Mouse (Mus musculus) activated CD4-positive, CD25-positive, alpha-beta regulatory T cell, adult 4 months (primary cell): ENCODE data around the gene Eln. TPM values are rescaled to one million over a fixed set of nuclear protein-coding genes. Genes with fewer than 3 reads are reported as not detected.
A peak's percentile ranks its signal among the peaks of the same experiment; 100 is the strongest.

Experiments
- ATAC-seq: one replicate; pipeline ENCODE4 v1.8.0; 2017
- polyA plus RNA-seq, 2 experiments: library from polyadenylated mRNA; unstranded; fragments of 100-300 nt; shearing (Covaris generic); gene quantifications; one replicate each; pipeline ENCODE4 v1.2.1; 2017

Eln gene
- polyA plus RNA-seq, 2 experiments from 2014 or later = 0.15 TPM; not detected in 1

- ATAC-seq = no peak
Measured at GRCm38 (mm10) chr5:134683813-134684212, 63.3 kb downstream of the Eln start.

GRCm38 (mm10) chr5:134680238-134680637 is 66.9 kb downstream of the Eln start:
- ATAC-seq = no peak

GRCm38 (mm10) chr5:134678827-134679546 is 68.1 kb downstream of the Eln start:
- no peak for ATAC-seq

DNA sequence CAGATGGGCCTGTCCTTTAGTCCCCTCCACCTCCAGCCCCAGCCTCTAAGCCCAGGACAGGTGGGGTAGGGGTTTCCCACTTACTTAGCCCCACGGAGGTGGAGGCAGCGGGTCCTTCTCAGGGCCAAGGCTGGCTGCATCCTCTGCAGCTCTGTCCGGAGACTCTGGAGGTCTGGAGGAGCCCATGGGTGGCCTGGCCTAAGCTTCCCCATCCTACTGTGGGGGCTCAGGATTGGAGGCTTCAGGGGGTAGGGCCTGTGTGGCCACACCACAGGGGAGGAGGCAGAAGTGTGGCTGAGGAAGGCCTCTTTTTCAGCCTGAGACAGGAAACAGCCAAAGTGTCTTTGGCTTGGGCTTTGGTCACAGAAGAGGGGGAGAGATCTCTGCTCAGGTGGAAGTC is 69.1 kb downstream of the Eln start:
- ATAC-seq = peak; percentile 13

GRCm38 (mm10) chr5:134677491-134677890 is 69.6 kb downstream of the Eln start:
- ATAC-seq = no peak

GRCm38 (mm10) chr5:134675956-134676759 is 71.0 kb downstream of the Eln start:
- peak; percentile 84 for ATAC-seq

GRCm38 (mm10) chr5:134674977-134675376 is 72.1 kb downstream of the Eln start:
- ATAC-seq = no peak

- no peak for ATAC-seq
Measured at GRCm38 (mm10) chr5:134672611-134673010, 74.5 kb downstream of the Eln start.

GRCm38 (mm10) chr5:134672198-134672516 is 75.0 kb downstream of the Eln start:
- no peak for ATAC-seq

- no peak for ATAC-seq
Measured at GRCm38 (mm10) chr5:134671335-134672197, 75.6 kb downstream of the Eln start.

DNA sequence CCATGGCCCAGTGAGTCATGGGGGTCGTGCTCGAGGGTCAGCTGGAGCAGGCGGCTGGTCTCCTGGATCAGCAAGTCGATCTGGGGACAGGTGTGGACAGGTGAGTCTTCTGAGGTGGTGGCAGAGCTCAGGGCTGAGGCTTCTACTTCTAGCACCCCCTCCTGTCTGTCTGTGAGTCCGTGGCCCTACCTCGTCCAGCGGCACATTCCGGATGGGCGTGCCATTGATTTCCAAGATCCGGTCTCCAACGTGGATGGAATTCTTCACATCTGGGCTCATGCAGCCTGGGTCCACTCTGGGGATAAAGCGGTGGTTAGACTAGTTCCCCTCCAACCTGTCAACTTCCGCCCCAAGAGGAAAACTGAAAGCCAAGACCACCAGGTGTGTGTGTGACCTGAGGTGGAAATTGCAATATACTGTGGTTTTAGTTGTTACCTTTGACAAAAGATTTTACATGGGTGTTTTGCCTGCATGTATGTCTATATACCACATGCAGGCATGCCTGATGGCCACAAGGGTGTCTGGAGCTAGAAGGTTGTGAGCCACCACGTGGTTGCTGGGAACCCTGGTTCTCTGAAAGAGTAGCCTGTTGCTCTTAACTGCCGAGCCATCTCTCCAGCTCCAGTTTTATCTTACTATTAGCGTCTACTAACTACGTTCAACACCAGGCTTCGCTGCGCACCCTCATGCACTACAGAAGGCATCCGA is 78.0 kb downstream of the Eln start:
- ATAC-seq = no peak

GRCm38 (mm10) chr5:134668495-134668894 is 78.6 kb downstream of the Eln start:
- no peak for ATAC-seq

- no peak for ATAC-seq
Measured at GRCm38 (mm10) chr5:134656708-134657107, 90.4 kb downstream of the Eln start.

Other genes with a start within 250 kb of the Eln start
- gene Clip2, start 194.9 kb downstream of the Eln start, polyA plus RNA-seq = 1 to 10 TPM in 1 of 2 experiments, under 1 TPM in 1; 0.30 to 1.1 TPM
- gene Syna, start 187.2 kb downstream of the Eln start, polyA plus RNA-seq = under 1 TPM in 1 of 2 experiments, not detected in 1; 0.43 TPM
- 100 to 1,000 TPM; 129 to 149 TPM for gene Rfc2, start 166.0 kb downstream of the Eln start, polyA plus RNA-seq
- gene Lat2, start 132.3 kb downstream of the Eln start, polyA plus RNA-seq = 1 to 10 TPM; 3.8 to 5.4 TPM
- 100 to 1,000 TPM; 112 to 143 TPM for gene Eif4h, start 107.8 kb downstream of the Eln start, polyA plus RNA-seq
- gene Limk1, start 58.7 kb downstream of the Eln start, polyA plus RNA-seq = 1 to 10 TPM; 3.8 to 4.2 TPM
- gene Tmem270, start 159.4 kb upstream of the Eln start, polyA plus RNA-seq = not detected
- gene Cldn13, start 168.2 kb upstream of the Eln start, polyA plus RNA-seq = 1 to 10 TPM in 1 of 2 experiments, not detected in 1; 1.3 TPM
- 10 to 100 TPM; 20.4 to 23.3 TPM for gene Mettl27, start 185.0 kb upstream of the Eln start, polyA plus RNA-seq
- gene Cldn4, start 199.6 kb upstream of the Eln start, polyA plus RNA-seq = not detected
- not detected for gene Cldn3, start 238.9 kb upstream of the Eln start, polyA plus RNA-seq